Mouse (Mus musculus) liver, postnatal 0 days (tissue): ENCODE data around the gene Ano1.

Source experiments
- CTCF ChIP-seq: sonication (generic); IDR thresholded peaks from 2 replicates; pipeline ENCODE4 v1.5.1; 2016; ENCODE audit warnings: antibody characterized with exemption, low read depth
- EP300 ChIP-seq: IDR thresholded peaks from 2 replicates; pipeline ENCODE4 v1.6.1; 2016; ENCODE audit warnings: antibody characterized with exemption, low read depth, mild to moderate bottlenecking

DNA sequence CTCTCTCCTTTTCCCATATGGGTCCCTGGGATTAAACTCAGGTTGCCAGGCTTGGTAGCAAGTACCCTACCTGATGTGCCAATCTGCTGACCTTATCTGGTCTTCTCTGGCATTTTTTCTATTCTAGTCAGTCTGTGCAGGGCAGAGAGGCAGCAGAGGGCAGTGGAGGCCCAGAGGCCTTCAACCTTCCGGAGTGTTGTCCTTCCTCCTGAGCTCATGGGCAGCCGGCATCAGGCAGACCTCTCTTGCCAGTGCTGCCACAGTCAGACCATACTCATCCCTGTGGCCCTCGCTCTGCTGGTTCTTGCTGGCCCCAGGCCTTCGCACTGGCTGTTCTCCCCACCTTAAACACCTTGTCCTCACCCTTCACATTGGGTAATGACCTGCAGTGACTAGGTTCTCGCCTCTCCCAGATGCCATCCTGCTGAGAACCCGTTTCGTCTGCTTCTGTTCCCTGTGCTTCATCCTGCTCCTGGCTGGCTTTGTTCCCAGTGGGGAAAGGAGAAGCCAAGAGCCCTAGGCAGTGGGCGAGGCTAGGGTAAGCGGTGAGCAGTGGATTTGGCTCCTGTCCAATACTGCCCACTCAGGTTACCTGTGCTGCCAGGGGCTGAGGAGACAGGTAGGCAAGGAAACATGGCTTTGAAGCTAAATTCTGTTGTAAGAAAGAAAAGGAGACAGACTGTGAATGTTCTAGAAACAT, 188.2 kb downstream of the Ano1 start:
- TF ChIP-seq CTCF (no peak), EP300 (no peak)
